Mouse (Mus musculus): Measurements from ENCODE around the gene Gm45140. TPM values are rescaled to one million over a fixed set of nuclear protein-coding genes. Genes with fewer than 3 reads are reported as not detected.

Gm45140 gene
- total RNA-seq, 2 experiments from 2014 or later, result 1.7 to 2.5 TPM

DNA sequence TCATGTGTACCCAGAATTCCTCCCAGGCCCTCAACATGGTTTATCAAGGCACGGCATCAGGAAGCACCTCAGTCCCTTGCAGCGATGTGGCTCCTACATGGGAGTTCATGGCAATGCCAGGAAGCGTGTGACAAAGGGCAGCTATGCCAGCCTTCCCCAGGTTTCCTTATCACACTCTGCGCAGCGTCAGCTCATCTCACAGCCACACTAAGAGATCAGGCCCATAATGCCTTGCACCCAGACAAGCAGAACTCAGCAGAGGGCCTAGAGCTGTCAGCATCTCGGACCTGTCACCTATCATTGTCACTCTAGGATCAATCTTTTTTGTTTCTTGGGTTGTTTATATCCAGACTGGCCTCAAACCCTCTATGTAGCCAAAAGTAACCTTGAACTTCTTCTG is 36.0 kb downstream of the Gm45140 start:
- DNase-seq, result no peak

DNA sequence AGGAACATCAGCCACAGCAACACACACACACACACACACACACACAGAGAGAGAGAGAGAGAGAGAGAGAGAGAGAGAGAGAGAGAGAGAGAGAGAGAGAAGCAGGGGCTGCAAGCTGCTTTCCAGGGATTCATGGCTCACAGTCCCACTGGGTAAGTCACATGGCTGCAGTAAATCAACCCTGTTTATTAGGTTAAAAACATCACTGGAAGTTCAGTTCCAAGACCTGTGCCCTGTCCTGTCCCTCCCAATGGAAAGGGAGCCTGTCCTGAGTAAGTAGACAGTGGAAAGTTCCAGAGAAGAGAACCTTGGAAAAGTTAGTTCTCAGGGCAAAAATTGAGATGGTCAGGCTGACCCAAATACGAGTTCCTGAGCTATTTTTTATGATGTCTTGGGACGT is 38.3 kb downstream of the Gm45140 start:
- no peak for DNase-seq

DNA sequence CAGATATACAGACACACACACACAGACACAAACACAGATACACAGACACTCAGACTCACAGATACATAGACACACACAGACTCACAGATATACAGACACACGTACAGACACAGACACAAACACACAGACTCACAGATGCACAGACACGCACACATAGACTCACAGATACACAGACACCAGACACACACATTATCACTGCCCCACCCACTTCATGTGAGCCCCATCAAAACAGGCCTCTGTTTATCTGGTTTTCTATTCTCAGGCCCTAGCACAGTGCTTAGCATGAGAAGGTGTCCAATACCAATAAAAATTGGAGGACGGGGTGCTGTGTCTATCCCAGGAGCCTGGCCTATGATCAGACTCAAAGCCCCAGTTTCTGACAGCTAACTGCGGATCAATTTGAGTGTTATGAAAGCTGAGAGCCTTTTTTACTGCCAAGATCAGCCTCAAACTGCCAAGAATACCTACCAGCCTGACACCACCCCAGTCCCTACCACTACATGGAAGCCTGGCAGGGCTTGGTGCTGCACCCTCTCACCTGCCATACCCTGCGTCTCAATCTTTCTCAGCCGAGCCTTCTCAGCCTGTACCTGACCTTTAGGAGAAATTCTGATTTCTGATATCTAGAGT is 39.2 kb downstream of the Gm45140 start:
- DNase-seq, result no peak

DNA sequence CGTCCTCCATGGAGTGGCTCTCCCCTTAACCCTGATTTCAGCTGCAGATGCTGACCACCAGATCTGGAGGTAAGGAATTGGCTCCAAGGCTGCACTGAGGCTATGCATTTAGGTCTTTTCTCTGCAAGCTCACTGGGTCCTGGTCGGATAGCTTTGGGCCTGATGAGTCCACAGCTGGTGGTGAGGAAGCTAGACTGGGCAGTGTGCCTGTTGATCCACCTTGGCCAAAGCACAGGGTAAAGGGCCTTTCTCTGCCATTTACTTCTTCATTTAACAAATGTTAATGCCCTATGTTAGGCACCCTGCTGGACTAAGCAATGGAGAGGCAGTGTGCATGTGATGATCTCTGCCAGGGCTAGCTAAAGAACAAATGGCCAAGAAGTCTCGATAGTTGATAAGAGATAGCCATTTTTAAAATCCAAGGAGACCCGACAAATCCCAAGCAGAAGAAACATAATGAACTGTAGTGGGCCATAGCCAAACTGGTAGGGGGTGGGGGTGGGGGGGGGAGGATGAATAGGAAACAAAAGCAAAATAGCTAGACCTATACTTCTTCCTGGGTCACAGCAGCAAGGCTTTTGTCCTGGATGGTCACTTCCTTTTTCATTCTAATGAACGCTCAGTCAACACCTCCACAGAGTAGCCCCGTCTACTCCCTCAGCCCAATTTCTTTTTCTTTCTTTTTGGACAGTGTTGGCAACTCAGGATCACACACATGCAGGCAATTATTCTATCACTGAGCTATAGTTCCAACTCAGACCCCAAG is 40.0 kb downstream of the Gm45140 start:
- DNase-seq, result no peak

DNA sequence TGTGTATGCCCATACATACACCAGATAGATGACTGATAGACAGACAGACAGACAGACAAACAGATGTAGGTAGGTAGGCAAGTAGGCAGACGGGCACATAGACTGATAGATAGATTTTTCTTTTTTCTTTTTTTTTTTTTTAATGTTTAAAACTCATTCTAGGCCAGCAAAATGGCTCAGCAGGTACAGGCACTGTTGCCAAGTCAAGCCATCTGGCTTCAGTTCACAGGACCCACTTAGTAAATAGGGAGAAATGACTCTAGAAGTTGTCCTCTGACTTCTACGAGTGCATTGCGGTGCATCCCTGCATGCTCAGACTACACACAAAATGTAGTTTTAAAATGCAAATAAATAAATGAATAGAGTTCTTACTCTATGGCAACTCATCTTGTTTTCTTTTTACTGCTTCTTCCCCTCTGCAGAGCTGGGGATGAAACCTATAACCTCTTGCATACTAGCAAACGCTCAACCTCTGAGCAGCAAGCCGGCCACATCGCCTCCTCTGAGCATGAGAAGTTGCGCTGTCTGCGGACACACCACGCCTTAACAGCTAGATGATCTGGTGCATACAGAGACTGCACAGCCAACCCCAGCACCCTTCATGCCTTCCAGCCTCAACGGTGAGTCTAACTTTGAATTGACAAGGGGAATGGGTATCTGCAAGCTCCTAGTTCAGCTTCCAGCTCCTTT is 41.6 kb downstream of the Gm45140 start:
- no peak for DNase-seq

DNA sequence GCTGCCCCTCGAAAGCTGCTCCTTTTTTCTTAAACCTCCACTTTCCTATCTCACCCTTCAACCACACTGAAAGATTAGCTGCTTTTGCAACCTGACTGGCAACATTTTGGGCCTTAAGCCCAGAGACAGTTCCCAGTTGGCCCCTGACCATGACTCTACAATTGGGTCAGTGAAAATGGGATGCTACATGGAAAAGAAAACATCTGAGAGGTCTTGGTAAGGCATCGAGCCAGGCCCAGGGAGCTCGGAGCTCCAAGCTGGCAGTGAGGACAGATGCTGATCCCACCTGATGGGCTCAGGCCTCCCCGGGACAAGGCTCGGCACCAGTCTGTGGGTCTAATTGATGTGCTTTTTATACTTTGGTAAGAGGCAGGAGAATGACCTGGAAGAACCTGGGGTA is 43.8 kb downstream of the Gm45140 start:
- no peak for DNase-seq

DNA sequence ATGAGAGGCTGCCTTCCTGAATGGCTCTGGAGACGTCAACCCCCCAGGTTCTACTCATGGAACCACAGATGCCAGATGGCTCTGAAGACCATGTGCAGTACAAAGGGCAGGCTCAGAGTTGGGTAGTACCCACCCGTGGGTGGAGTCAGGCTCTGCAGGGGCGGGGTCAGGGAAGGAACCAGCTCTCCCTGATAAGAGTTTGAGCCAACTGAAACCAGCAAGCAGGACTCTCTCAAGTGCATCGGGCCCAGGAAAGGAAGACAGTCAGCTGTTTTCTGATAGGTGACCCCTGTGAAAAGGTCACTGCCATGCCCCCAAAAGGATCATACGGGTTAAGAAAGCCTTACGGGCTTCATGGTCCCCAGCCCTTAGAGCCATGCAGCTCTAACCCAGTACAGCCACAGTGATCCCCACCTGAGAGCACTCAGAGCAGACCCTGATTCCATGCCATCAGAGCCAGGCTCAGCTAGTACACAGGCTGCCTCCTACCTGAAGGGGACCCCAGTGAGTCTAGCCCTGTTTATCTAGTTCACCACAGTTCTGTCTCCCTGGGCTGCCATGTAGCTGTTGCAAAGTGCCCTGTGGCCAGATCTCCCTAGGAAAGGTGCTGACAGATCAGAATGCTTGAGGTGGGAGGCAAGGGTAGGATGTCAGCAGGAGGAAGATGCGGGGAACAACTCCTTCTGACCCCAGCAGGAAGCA is 44.7 kb downstream of the Gm45140 start:
- DNase-seq, result no peak

DNA sequence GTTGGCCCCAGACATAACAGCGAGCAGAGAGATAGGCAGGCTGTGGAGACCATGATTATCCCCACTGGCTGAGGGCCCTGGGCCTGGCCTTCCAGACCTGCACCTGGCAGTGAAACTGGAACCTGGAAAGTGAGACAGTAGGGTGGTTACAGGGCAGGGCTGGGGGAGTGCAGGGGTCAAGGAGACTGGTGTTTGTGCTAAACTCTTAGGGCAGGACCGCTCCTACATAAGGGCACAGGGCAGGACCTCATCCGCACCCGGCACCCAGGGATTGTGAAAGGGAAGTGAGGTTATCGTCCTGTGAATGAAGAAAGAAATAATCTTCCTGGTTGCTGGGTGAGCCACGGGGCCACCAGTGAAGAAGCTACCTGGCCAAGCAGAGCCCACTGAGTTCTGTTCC is 45.8 kb downstream of the Gm45140 start:
- no peak for DNase-seq

DNA sequence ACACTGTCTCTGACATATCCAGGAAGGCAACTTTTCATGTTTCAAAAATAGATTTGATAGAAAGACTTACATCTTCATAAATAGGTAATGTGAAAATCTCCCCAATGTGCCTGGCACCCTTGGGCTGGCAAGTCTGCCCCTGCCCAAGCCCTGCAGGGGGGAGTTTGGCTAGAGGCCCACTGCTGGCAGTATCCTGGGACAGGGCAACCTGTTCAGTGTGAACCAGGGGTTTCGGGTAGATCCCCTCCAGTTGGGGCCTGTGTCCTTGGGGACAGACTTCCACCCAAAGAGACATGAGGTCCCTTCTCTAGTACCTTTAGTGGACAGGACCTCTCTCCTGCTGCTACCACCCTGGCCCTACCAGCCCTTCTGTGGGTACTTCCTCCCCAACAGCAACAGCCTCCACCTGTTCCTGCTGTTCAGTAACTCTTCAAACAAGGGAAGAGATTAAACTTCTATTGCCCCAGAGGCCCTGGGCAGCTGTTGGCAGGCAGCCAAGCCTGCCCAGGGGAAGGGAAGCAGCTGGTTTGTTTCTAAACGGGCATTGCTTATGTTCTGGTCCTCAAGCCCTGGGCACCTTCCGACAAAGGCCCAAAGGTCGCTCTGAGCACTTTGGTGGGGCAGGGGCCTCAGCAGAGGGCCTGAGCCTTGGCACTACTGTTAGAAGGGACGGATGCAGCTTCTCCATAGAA is 46.6 kb downstream of the Gm45140 start:
- DNase-seq, result peak; percentile 45

DNA sequence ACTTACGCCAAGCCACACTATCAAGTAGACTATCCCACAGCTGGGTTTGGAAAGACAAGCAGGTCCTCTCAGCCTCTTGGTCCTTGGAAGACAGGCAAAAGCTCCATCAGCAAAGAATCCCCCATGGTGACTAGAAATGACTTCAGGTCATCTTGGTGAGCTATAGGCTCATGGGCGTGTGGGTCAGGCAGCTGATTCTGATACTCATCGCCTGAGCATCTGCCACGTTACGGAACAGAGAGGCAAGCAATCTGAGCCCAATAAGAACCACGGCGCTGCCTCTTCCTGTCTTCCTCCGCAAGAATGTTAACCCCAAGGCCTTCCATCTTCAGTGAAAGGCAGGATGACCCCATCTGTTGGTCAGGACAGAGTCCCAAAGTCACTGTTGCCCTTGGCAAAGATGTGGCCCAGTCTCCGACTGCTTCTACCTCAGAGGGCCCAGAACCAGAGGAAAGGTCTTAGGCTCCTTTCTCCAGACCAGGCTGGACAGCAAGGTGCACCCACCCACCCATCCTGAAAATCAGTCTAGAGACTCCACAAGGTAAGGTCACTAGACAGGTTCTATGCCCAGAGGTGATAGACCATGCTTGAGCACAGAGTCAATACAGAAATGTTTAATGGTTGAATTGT is 47.2 kb downstream of the Gm45140 start:
- no peak for DNase-seq

DNA sequence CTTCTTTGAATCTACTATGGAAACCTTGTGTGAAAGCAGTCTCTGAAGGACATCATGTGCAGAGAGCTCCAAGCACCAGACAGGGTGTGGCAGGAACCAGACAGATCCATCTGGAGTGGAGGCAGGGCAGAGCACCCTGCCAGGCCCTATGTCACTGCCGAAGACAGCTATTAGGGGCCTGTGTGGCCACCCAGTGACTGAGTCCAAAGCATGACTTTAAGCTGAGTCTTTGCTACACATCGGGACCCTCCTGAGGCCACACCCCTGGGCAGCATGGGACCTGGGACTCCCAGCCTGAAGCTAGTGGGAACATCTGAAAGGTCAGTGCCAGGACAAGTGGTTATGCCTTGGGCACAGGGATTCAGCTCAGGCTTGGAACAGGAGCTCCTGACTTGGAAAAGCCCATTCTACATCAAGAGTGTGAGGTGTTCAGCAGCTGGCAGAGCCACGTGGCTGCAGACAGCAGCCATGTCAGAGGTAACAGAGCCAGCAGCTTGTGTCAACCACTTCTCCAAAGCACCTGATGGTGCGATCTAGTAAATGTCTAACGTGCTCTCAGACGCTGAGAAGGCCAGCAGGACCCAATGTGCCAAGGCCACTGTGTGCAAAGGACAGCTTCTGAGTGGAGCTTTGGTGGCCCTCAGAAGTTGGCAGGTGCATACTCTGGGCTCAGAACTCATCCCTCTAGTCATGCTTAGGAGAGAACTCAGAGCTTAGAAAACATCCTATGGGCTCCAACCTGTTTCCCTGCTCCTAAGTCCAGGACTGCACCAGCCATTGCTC is 48.3 kb downstream of the Gm45140 start:
- DNase-seq, result no peak

DNA sequence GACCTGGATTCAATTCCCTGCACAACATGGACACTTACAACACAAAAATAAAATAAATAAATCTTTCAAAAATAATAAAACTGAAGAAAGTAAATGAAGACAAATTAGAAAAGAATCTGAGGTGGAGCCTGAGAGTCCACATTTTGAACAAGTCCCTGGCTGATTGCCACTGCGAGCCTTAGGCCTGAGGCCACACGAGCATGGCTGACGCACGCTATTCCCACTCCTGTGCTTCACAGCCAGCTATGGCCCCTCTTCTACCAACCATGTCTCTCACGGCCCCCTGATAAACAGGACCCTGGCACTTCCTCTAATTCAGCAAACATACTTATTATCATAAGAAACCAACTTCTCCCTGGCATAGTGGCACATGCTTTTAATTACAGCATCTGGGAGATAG is 49.0 kb downstream of the Gm45140 start:
- no peak for DNase-seq

DNA sequence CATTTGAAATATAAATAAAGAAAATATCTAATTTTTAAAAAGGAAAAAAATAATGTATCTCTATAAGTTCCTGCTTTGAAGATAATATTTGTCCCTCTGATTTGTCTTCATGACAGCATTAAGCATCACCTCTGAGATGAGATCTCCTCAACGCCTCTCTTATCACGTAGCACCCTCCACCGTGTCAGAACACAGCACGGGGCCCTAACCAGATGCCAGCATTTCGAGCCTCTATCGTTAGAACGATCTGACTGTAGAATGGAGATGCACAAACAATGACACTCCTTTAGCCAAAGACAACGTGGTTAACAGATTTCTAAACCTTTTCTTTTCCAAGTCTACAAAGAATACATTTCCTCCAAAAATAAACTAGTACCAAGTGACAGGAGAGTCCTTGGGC is 51.6 kb downstream of the Gm45140 start:
- no peak for DNase-seq

DNA sequence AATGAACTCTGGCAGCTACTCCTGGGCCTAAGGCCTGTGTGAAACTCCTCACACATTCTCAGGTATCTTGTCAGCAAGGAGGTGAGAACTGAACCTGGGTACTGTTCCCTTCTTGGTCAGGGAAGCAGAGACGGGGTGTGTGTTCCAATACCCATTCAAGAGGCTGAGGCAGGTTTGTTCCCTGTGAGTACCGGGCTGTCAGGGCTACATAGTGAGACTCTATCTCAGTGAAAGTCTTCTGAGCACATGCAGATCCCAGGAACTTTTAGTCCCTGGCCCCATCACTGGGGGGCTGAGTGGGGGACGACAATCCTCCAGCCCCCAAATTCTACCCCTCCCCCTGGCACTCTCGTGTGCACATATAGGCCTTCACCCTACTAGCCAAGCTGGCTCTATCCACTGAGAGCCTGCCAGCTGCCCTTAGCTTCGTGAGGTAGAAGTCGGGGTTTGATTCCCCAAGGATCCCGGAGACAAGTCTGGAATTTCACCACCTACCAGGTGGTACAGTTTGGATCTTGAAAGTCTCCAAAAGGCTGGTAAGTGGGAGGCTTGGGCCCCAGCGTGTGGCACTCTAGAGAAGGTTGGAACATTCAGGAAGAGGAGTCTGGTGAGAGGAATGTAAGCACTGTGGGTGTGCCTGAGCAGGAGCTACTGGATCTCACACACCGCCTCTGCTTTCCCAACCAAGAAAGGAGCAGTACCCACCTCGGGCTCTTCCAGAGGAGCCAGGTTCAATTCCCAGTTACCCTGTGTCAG is 54.9 kb downstream of the Gm45140 start:
- DNase-seq, result no peak

DNA sequence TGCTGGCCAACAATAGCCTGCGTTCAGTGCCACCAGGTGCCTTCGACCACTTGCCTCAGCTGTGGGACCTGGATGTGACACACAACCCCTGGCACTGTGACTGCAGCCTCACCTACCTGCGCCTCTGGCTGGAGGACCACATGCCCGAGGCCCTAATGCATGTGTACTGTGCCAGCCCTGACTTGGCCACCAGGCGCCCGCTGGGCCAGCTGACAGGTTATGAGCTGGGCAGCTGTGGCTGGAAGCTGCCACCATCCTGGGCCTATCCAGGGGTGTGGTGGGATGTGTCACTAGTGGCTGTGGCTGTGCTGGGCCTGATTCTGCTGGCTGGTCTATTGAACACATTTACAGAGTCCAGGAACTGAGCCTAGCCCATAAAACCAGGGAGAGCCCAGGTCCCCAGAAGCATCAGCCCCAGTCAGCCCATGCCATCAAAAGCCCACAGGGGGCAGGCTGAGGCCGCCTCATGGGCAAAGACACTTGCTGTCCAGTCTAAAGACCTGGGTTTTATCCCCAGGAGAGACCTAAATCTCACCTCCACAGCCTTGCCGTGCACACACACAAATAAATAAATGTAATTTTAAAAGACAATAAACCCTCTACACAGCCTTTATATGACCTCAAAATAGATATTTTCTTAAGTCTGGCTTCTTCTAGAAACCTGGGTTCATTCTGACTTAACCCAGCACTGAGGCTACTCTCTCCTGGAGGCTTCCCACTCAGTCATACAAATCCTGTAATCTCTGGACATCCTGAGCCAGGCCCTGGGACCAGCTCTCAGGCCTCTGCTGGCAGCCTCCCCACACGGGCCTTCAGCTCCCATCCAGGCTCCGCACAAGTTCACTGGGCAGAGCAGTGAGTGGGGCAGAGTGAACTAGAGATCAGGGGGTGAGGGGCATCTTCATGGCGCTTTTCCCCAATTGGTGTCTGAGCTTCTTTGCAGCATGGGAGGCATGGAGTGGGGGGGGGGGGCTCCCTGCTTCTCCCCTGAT is 56.1 kb downstream of the Gm45140 start:
- no peak for DNase-seq

DNA sequence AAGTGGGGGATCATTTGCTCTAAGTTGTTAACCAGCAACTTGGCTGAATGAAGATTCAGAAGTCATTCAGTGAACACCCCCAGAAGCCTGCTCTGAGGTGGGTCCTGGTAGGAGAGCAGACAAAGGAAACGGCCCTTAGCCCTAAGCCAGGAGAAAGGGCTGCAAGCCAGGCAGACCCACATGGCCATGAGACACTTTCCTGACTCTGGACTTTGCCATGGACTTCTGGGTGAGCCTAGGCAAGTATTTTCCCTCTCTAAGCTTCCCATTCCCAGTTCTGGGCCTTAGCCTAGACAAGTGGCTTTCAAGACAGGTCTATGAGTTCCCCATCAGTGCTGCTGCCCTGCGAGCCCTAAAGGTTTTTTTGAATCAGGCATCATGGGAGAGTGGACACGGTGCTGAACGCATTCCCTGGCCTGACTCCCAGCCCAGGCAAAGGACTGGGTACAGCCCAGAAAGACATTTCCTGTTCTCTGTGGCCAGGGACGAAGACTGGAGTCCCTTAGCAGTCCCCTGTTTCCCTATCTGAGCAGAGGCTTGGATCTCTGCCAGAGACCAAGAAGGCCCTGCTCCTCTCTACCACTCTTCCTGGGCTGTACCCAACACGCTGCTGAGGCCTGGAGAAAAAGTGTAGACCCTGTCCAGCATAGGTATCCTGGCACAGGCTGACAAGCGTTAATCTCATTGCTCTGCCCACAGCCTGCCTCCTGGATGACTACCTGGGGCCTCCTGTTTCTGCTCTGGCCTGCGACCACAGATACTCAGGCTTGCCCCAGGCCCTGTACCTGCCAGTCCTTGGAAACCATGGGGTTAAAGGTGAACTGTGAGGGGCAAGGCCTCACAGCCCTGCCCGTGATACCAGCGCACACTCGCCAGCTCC is 57.1 kb downstream of the Gm45140 start:
- no peak for DNase-seq

DNA sequence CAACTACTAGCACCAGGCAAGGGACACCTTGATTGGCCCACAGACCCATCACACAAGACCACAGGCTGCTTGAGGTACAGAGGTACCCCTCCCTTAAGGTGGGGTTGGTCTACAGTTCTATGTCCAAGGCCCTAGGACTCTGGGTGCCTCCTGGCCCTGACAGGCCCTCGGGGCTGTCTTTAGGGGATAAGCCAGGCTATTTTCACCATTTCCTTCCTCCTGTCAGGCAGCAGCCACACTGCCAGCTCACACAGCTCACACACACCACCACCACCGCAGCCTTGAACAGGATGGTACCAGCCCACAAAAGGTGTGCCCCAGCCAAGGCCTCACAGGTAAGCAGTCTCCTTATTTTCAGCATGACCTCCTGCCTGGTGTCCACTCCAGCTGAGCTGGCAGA is 57.8 kb downstream of the Gm45140 start, which contains the start of gene Gp9:
Gene Gp9 (plus strand): TSS at position 231 of the 400 bp plus-strand sequence.
- DNase-seq, result no peak

DNA sequence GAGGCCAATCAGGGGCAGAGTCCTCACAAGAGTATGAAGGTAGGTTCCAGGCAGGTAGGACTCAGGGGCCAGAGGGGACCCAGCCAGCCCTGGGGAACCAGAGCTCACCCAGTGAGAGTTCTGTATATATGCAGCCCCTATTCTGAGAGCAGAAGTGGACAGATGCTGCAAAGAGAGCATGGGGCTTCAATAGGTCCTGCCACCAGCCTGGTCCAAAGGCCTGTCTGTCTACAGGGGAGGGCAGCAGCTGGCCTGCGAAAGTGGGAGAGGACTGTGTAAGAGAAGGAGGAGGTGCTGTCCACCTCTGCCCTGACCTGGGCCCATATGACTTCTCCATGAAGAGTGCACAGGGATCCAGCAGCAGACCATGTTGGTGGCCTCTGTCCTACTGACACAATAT is 58.9 kb downstream of the Gm45140 start:
- DNase-seq, result no peak
